Mouse (Mus musculus): ENCODE measurements around the gene Fam129c. TPM values are rescaled to one million over a fixed set of nuclear protein-coding genes. Genes with fewer than 3 reads are reported as not detected.
A peak's percentile ranks its signal among the peaks of the same experiment; 100 is the strongest.

The Fam129c gene
- total RNA-seq (2021) = 1 to 10 TPM; 1.8 to 2.6 TPM
- long read RNA-seq, experiment 1, partial matches to known transcripts = 0 of 1 reads
- long read RNA-seq, experiment 1, other reads (novel, unspliced or antisense) = 1 of 1 reads
- long read RNA-seq, experiment 2, partial matches to known transcripts = 1 of 6 reads
- long read RNA-seq, experiment 2, other reads (novel, unspliced or antisense) = 5 of 6 reads

DNA sequence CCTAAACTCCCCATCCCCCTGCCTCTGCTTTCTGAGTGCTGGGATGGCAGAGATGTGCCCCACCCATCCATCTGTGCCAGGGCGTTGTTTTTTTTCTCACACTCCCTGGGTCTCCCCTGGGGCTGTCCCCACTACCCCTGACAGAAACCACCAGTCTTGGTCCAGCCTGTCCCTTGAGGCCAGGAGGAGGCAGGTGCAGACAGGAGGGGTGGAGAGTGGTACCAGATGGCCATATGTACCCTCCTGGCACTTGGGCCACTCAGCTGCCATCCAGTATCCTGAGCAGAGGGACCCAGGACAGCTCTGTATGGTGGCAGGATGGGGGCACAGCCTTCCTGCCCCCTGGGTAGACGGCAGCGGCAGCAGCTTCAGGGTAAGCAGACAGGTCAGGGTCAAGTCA, at the start of gene Fam129c:
Gene Fam129c (plus strand): TSS at position 198 of the 400 bp plus-strand sequence.
- no peak for DNase-seq (ENCODE audit: low spot score in 2 of 2)

DNA sequence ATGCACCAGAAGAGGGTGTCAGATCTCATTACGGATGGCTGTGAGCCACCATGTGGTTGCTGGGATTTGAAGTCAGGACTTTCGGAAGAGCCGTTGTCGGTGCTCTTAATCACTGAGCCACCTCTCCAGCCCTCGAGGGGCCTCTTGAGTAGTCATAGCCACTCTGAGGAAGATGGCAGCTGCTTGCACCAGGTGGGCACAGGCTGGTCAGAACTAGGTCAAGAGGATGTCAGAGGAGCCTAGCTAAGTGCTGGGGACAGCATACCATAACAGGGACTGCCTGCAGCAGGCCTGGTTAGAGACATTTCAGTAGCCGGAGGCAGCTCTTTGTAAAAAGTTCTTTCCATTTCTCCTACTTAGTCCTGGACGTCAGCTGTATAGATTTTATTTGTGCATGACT, 46.7 kb upstream of the Fam129c start:
- DNase-seq (ENCODE audit: low spot score in 2 of 2) = no peak

DNA sequence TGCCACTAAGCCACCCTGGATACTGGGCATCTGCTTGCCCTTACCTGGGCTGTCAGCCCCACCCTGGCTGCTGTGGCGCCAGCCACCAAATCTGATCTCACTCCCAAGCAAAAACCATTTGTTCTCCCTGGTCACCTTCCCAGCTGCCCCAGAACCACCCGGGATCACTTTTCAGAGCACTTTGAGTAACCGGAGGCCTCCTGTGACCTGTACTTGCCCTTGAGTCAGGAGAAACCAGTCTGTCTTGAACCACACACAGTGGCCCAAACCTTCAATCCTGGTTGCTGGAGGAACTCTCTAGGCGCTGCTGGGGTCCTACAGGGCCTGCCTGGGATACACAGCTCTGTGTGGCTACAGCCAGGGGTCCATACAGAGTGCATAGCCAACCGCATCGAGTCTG, 44.7 kb upstream of the Fam129c start:
- DNase-seq (ENCODE audit: low spot score in 2 of 2) = no peak

DNA sequence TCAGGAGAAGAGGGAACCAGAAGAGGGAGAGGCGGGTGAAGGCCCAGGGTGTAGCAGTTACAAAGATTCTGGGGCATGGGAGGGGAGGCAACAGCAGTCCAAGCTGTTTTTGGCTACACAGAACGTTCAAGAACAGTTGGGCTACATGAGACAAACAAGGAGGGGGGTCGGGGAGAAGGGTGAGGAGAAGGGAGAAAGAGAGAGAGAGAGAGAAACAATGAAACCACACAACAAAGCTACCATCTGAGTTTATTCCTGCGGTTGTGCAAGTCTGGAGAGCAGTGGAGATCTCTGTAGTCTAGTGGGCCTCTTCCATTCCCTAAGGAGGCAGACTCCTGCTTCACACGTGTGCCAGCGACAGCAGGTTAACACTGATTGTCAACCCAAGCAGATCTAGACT, 43.4 kb upstream of the Fam129c start:
- no peak for DNase-seq (ENCODE audit: low spot score in 2 of 2)

DNA sequence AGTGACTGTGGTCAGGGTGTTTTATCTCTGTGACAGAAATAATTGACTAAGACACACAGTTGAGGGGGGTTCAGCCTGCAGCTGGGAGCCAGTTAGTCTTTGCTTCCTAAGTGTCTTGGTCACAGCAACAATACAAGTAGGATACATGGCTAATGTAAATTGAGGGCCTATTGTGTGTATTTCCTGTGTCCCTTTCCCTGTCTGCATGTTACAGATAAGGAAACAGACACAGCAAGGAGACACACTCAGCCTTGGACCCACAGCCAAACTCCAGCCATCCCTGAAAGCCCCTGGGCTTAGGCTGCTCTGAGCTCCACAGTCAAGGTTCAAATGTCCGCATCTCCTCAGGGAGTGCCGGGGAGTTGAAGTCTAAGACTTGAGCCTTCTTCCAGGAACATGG, 42.8 kb upstream of the Fam129c start:
- no peak for DNase-seq (ENCODE audit: low spot score in 2 of 2)

DNA sequence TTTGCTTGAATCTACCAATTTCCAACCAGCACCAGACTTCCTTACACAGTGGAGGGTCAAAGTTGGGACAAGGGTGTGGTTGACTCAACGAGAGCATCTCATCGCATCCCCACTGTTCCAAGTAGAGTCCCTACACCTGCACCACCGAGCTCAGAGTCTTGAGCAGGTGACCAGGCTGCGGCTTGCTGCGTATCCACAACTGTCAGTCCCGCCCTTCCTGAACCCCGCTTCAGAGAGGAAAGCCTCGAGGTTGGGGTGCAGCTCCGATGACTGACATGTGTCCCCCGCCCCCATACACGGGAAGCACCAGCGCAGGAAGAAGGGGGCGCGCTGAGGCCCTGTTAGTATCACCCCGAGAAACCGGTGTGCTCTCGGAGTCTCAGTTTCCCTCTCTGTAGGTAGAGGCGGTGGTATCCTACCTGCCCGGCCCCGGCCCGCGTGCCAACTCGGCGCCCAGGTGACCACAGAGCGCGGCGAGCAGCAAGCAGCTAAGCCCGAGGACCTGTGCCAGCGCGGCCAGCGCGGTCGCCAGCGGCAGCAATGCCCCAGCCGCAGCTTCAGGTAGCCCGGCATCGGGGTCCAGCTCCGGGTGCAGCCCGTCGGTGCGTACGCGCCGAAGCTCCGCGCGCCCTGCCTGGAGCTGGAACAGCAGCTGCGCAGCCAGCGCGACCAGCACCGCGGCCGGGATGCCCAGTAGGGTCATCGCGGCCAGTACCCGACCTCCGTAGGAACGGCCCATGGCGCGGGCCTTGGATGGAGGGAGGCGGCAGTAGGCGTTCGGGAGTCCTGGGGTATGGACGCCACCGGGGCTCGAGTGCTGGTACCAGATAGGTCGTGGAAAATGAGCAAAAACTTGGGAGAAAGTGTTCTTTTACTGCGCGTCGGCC, 39.1 kb upstream of the Fam129c start, which contains the start of gene Tmem221:
Gene Tmem221 (minus strand): TSS at position 801 of the 887 bp plus-strand sequence.
- DNase-seq (ENCODE audit: low spot score in 2 of 2) = no peak

DNA sequence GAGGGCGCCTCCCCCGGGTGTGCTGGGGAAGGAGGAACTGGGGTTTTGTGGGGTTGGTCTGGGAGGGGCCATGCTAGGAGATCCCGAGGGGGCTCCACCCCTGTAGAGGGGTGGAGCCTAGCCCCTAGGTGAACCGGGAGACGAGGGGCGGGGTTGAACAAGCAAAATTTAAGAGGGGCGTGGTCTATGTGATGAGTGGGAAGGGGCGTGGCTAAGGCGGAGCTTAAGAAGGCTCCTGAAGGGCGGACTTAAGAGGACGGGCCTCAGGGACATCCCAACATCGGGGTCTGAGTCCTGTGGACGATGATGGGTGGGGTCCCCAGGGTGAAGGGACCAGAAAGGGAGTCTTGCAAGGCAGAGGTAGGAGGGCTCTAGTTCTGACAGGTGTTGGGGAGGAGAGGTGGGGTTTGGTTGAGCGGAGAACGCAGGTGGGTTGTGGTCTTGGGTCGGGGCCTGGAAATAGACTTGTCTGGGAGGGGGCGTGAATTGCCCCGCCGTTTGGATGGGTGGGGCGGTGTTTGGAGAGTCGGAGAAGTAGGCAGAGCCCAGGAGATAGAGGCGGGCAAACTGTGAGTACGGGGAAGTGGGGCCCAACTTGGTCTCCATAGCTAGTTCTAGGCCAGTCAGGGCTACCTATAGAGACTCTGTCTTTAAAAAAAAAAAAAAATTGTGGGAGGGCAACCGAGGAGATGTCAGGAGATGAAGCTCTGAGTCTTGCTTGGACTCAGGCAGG, 38.3 kb upstream of the Fam129c start:
- DNase-seq (ENCODE audit: low spot score in 2 of 2) = no peak

DNA sequence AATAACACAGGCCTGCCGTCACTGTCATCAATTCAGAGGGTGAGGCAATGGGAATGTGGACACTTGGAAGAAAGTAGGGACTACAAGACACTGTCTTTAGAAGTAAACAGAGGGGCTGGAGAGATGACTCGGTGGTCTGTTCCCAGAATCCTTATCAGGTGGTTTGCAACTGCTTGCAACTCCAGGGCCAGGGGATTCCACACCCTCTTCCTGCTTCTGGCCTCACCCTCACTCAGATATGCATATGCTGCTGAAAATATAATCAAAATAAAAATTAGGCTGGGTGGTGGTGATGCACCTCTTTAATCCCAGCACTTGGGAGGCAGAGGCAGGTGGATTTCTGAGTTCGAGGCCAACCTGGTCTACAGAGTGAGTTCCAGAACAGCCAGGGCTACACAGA, 37.4 kb upstream of the Fam129c start:
- no peak for DNase-seq (ENCODE audit: low spot score in 2 of 2)

DNA sequence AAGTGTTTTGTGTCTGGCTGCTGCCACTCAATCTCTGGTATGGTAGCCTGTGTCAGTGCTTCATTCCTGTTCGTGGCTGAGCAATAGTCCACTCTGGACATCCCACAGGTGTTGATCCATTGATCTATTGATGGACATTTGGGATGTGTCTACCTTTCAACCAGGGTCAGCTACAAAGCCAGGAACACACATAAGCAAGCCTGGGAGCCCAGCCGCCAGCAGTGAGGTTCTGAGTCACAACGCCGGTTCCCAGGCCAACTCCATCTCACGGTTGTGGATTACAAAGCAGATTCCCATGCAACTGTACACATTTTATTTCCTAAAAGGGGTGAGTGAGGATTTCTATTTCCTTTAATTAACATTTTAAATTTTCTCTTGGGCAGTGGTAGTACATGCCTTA, 36.7 kb upstream of the Fam129c start:
- DNase-seq (ENCODE audit: low spot score in 2 of 2) = no peak

DNA sequence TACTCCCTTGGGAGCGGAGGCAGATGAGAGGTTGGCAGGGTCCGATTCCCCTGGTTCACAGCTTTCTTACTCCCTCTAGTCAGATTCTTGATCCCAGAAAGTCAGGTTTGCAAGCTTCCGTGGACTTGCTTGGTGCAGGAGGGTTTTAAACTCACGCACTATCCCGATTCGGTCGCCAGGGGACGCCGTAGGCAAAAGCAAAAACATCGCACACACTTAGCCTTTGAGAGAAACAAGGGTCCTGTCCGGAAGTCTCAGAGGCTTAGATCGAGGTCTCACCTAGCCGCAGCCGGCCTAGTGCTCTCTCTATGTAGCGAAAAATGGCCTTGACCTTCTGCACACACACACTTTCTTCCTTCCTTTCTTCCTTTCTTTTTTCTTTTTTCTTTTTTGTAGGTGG, 36.0 kb upstream of the Fam129c start:
- peak in 1 of 2 experiments; percentile 39 for DNase-seq (ENCODE audit: low spot score in 2 of 2)

DNA sequence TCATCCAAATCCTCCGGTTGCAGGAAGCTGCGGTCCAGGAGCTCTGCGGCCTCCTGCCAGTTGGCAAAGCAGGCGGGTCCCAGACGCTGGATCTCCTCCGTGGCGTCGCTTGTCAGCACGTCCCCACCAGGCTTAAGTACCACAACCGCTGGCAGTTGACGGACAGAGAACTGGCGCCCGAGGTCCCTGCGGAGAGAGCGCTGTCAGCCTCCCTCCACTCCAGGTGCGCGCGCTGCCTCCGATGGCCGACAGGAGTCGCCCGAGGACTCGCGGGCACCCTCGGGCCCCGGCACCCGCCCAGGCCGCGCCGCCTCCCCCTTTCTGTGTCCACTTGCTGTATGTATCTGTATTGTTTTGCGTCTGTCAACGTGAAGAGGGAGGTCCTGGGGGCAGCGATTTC, 34.7 kb upstream of the Fam129c start:
- DNase-seq (ENCODE audit: low spot score in 2 of 2) = peak; percentile 79 to 84

DNA sequence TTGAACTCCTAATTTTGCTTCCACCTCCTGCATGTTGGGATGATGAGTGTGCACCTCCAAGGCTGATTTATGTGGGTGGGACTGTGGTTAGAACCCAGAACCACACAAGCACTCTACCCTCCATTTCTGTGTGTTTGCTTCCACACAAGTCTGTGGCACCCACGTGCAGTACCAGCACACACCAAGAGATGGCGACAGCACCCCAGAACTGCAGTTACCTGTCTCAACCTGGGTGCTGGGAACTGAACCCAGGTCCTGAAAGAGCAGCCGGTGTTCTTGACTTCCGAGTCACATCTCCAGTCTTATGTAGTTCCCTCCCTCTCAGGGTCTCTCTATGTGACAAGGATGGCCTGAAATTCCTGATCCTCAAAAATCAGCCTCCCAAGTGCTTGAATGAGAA, 33.5 kb upstream of the Fam129c start:
- no peak for DNase-seq (ENCODE audit: low spot score in 2 of 2)

DNA sequence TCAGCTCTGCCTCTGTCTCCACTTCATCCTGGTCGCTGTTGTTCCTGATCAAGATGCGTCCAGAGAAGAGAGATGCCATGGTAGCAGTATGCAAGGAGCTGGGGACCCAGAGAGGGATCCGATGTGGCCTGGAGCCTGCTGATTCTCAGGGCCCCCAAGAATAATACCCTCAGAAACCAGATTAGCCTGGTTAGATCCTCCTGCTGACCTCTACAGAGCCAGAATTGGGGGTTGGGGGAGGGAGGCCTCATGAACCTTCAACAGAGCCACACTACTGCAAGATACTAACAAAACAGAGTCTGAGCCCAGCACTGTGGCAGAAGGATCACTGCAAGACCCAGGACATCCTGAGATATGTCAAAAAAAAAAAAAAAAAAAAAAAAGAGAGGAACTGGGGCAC, 30.9 kb upstream of the Fam129c start, which contains the start of gene Nxnl1:
Gene Nxnl1 (minus strand): TSS at position 101 of the 400 bp plus-strand sequence.
- no peak for DNase-seq (ENCODE audit: low spot score in 2 of 2)

DNA sequence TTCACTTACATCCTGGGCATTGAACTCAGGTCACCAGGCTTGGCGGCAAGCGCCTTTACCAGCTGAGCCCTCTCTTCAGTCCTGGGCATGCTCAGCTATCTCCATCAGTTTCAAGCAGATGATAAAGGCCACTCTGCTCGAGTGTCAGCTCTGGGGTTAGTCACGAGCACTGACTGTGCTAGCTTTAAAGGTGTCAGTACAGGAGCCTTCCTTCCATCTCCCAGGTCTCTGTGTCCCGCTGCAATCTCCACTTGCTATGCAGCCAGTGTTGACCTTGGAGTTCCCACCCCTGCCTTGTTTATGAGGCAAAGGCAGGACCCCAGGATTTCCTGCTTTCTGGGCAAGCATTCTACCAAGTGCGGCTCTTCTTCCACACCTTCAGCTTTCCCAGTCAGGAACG, 29.9 kb upstream of the Fam129c start:
- no peak for DNase-seq (ENCODE audit: low spot score in 2 of 2)

DNA sequence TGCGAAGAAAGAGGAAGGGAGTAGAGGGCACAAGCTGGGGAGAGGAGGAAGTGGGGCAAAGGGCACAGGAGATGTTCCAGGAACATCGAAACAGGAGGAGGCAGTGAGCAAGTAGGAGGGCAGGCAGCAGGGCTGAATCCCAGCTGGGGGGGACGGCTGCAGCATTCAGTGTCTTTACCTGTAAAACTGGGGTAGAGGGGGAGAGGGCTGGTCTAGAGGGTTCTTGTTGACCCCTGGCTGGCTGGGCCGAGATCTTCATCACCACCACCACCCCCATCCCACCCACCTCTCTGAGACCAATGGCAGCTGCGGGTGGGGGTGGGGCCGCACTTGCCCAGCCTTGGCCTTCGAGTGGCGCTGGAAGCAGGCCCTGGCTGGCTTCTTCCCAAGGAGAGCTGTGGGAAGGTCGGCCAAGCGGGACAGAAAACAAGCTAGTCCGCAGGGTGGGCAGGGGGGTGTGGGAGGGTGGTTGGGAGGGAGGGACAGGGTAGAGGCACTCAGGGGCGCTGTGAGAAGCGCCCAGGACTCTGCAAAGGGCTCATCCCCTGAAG, 29.0 kb upstream of the Fam129c start, which contains the start of gene Slc27a1:
Gene Slc27a1 (plus strand): TSS at position 496 of the 551 bp plus-strand sequence.
- peak; percentile 61 to 71 for DNase-seq (ENCODE audit: low spot score in 2 of 2)

DNA sequence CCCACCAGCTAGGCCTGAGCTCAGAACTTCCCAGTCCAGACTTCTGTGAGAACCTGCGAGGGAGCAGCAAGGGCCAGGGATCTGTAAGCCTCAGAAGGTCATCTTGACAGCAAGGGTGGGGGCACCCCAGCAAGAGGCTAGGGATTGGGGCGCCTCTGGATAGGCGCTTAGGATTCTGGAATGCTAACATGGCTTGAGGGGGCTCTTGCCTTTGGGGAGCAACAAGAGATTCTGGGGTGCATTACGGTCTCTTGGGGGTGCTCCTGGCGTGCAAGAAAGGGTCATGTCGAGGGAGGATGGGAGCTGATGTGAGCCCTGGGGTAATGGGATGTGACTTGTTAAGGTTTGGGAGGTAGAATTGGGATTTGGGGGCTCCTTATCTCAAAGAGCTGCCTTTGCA, 28.5 kb upstream of the Fam129c start:
- DNase-seq (ENCODE audit: low spot score in 2 of 2) = no peak

DNA sequence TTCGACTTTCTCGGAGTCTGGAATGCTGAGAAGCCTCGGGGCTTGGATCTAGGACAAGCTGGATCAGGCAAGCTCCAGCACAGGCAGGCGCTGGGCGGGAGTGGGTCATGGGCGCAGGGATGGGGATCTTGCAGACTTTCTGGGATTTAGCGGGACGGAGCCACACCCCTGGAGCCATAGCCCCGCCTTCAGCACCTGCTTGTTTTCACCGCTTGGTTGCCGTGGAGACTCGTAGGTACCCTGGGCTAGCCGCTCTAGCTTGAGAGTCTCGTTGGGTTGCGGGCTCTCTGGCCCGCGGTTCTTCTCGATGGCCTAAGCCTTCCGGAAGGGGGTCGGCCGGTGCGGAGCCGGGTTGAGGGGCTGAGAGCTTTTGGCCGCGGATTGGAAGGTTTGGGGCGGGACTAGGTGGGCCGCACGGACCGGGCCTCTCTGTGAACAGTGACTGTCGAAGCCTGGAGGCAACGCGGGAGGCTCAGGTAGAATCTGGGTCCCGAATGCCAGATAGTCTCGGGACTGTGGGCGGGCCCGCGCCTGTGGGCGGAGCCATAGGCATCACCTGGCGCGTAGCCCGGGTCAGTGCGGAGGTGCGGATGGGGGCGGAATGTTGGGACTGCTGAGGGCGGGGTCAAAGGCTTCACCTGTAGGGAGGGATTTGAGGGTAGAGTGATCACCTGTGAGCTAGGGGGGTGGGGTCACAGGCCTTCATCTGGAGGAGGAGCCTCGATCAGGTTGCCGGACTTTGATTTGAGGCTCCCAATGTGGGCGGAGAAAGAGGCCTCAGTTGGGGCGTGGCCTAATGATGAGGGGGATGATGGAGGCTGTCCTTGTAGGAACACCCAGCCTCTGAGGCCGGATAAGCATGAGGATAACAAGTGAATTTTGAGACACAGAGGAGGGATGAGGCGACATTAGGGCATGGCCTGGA, 27.8 kb upstream of the Fam129c start:
- DNase-seq (ENCODE audit: low spot score in 2 of 2) = peak; percentile 43 to 79

DNA sequence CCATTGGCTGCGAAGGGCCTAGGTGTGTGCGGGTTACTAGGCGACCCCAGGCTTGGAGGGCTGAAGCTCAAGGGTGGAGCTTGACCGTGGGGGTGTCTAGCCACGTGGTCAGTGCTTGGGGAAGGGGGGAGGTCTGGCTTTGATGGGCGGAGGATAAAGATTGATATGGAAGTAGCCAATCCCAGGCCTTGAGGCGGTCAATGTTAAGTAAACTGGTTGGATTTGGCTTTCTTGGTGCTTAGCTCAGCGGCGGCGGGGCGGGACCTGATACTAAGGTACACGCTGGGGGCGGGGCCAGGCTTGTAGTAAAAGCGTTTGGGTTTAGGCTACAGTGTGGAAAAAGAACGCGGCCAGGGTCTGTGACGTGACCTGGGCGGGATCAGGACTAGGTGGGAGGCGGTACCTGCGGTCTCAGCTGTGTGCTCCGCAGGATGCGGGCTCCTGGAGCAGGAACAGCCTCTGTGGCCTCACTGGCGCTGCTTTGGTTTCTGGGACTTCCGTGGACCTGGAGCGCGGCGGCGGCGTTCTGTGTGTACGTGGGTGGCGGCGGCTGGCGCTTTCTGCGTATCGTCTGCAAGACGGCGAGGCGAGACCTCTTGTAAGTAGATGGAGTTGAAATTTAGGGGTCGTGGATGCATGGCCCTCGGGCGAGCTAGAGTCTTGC, 27.0 kb upstream of the Fam129c start:
- peak; percentile 60 to 87 for DNase-seq (ENCODE audit: low spot score in 2 of 2)

DNA sequence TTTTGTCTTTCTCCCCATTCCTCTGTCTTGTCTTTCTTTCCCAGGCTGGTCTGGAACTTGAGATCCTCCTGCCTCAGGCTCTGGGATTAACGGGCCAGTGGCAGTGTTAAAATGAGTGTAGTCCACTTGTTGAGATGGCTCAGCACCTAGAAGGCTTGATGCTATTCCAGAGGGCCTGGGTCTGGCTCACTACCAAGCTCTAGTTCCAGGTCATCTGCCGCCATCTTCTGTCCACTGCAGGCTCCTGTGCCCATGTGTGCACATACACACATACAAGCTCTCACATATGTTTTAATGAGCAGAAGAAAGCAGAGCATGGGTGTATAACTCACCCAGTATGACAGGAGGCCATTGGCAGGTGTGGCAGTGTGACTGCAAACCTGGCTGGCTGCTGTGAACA, 25.4 kb upstream of the Fam129c start:
- DNase-seq (ENCODE audit: low spot score in 2 of 2) = no peak

Data from gastrocnemius, postnatal 4 days (tissue).